Mouse (Mus musculus) hindbrain, embryonic 16.5 days (tissue): ENCODE data around the gene Fcrl5. TPM values are rescaled to one million over a fixed set of nuclear protein-coding genes. Genes with fewer than 3 reads are reported as not detected.
"Not testable (repeated sequence)": the region's sequence is repeated elsewhere in the genome, so short reads cannot be mapped to it uniquely, and the experiment has no call there.

Source experiments
- ATAC-seq: fragments of 200-750 bp; cut with Nextera tagmentation; 2 replicates; pipeline ENCODE4 v1.8.0; 2017; ENCODE audit warnings: moderate TSS enrichment, moderate library complexity
- H3K27ac ChIP-seq: fragments of 300-500 bp; sonication (generic); 2 replicates; pipeline ENCODE4 v1.5.1; 2014; ENCODE audit warnings: low read depth, mild to moderate bottlenecking, control low read depth, low read length, moderate library complexity
- H3K27me3 ChIP-seq: fragments of 300-500 bp; sonication (generic); replicated peaks from 2 replicates; pipeline ENCODE4 v1.6.1; 2014; ENCODE audit warnings: low read length; ENCODE audit not compliant: control insufficient read depth, insufficient read depth
- H3K36me3 ChIP-seq: fragments of 300-500 bp; sonication (generic); 2 replicates; pipeline ENCODE4 v1.6.1; 2014; ENCODE audit warnings: mild to moderate bottlenecking, low read length, moderate library complexity, mixed read lengths; ENCODE audit not compliant: control insufficient read depth, insufficient read depth
- H3K4me1 ChIP-seq: fragments of 300-500 bp; sonication (generic); 2 replicates; pipeline ENCODE4 v1.6.1; 2014; ENCODE audit warnings: low read depth, low read length; ENCODE audit not compliant: control insufficient read depth, insufficient read depth
- H3K4me2 ChIP-seq: fragments of 300-500 bp; sonication (generic); 2 replicates; pipeline ENCODE4 v1.6.1; 2014; ENCODE audit warnings: mild to moderate bottlenecking, low read length, control low read depth, moderate library complexity
- H3K4me3 ChIP-seq: fragments of 300-500 bp; sonication (generic); 2 replicates; pipeline ENCODE4 v1.5.1; 2014; ENCODE audit warnings: mild to moderate bottlenecking, low read length, control low read depth, moderate library complexity
- H3K9ac ChIP-seq: fragments of 300-500 bp; sonication (generic); 2 replicates; pipeline ENCODE4 v1.6.1; 2014; ENCODE audit warnings: low read depth, mild to moderate bottlenecking, control low read depth, low read length, moderate library complexity
- H3K9me3 ChIP-seq: fragments of 300-500 bp; sonication (generic); 2 replicates; pipeline ENCODE4 v1.6.1; 2014; ENCODE audit warnings: mild to moderate bottlenecking, low read length, moderate library complexity; ENCODE audit not compliant: control insufficient read depth
- whole genome bisulfite sequencing: fragments of 180-500 bp; shearing (Covaris S2); extraction: QIAGEN DNeasy Blood & Tissue Kit; methylation state at CpG from one replicate; pipeline ENCODE4 v1.1.7; 2014; 5-methylcytosine and 5-hydroxymethylcytosine counted together
- polyA plus RNA-seq: library from polyadenylated mRNA; unstranded; fragments of >200 nt; fragmentation: Nextera tagmentation; extraction: Ambion mirVana; gene quantifications from 2 replicates; pipeline ENCODE4 v1.2.1, GENCODE M21; 2015

Gene Fcrl5
- polyA plus RNA-seq, 1 experiment from 2014 or later = not detected

GRCm38 (mm10) chr3:87420645-87421044 is 14.9 kb upstream of the Fcrl5 start:
- Histone ChIP-seq H3K36me3 (no peaks in the 10 kb centered on the region), H3K4me2 (no peak overlapping the region), H3K4me3 (no peak overlapping the region), H3K4me1 (no peaks in the 10 kb centered on the region), H3K27ac (no peak overlapping the region), H3K27me3 (no peaks in the 10 kb centered on the region), H3K9ac (no peak overlapping the region), H3K9me3 (no peaks in the 10 kb centered on the region)
- no peak for ATAC-seq
- 74% methylated on average over 1 of the region's 1 CpGs for WGBS

DNA sequence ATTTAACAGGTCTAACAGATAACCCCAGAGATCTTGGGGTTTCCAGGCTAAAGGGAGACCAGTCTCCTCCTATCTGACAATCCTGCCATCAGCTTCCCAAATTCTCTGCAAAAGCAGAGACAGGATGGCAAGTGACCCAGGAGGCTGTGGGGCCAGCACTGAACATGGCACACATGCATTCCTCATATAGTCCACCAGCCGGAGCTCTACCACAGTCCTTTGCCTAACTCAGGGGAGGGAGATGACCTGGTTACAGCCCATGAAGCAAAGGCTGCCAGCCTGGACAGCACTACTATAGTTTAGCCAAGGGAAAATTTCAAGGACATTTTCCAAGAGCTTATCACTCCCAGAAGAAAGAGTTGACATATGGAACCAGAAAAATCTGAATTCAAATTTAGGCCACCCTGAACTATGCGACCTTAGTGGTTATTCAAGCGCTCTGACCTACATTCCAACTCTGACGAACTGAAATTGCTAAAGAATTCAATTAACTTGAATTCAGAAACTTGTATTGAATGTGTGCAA is 13.1 kb upstream of the Fcrl5 start:
- Histone ChIP-seq H3K4me3 (no peak overlapping the region), H3K36me3 (no peaks in the 10 kb centered on the region), H3K4me1 (no peaks in the 10 kb centered on the region), H3K4me2 (no peak overlapping the region), H3K9me3 (no peaks in the 10 kb centered on the region), H3K9ac (no peak overlapping the region), H3K27ac (no peak overlapping the region), H3K27me3 (no peaks in the 10 kb centered on the region)
- ATAC-seq = no peak
- 73% methylated on average over 4 of the region's 4 CpGs for WGBS

- H3K4me3 ChIP-seq = no peak overlapping the region
- WGBS = 75% methylated on average over 1 of the region's 1 CpGs
- no peak overlapping the region for H3K4me2 ChIP-seq
- H3K4me1 ChIP-seq = no peaks in the 10 kb centered on the region
- H3K27ac ChIP-seq = no peak overlapping the region
- H3K36me3 ChIP-seq = no peaks in the 10 kb centered on the region
- H3K9me3 ChIP-seq = no peaks in the 10 kb centered on the region
- H3K9ac ChIP-seq = no peak overlapping the region
- no peaks in the 10 kb centered on the region for H3K27me3 ChIP-seq
- ATAC-seq = no peak
Measured at GRCm38 (mm10) chr3:87440586-87440985, 5.0 kb downstream of the Fcrl5 start.

DNA sequence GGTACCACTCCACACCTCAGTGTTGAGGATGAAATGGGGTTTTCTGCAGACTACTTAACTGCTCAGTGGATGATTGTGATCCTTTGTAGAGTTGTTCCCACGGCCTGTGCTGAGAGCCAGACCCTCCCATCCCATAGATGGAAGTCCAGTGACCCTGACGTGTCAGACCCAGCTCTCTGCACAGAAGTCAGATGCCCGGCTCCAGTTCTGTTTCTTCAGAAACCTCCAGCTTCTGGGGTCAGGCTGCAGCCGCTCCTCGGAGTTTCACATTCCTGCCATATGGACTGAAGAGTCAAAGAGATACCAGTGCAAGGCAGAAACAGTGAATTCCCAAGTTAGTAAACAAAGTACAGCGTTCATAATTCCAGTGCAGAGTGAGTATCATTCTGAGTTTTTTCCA is 8.4 kb downstream of the Fcrl5 start:
- WGBS = 80% methylated on average over 6 of the region's 6 CpGs
- Histone ChIP-seq H3K9me3 (no peaks in the 10 kb centered on the region), H3K4me1 (no peaks in the 10 kb centered on the region), H3K4me2 (no peak overlapping the region), H3K4me3 (no peak overlapping the region), H3K27ac (no peak overlapping the region), H3K9ac (no peak overlapping the region), H3K27me3 (no peaks in the 10 kb centered on the region), H3K36me3 (no peaks in the 10 kb centered on the region)
- no peak for ATAC-seq

DNA sequence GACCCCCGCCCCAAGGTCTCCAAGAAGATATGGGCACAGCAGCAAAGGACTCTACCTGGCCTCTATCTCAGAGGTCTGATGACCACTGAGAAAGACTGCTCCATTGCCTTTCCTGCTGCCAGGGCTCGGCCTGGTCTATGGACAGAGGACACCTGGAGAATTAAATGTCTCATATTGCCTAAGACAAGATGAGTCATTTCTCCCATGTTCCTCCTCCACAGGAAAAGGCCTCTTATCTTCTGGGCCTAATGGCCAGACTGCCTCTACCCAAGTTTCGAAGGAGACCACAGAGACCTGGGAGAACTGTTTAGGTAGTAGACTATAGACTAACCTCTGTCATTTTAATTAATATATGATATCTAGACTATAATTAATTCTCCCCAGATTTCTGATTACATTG is 29.9 kb downstream of the Fcrl5 start:
- H3K4me2 ChIP-seq = no peak overlapping the region
- H3K9me3 ChIP-seq = 0 out of 2 replicates have a peak, but pooled peaks cover 4% of the 10 kb centered on the region
- H3K27me3 ChIP-seq = no peaks in the 10 kb centered on the region
- H3K27ac ChIP-seq = no peak overlapping the region
- no peaks in the 10 kb centered on the region for H3K4me1 ChIP-seq
- no peak for ATAC-seq
- H3K36me3 ChIP-seq = no peaks in the 10 kb centered on the region
- WGBS = 94% methylated on average over 3 of the region's 3 CpGs
- H3K4me3 ChIP-seq = no peak overlapping the region
- no peak overlapping the region for H3K9ac ChIP-seq

DNA sequence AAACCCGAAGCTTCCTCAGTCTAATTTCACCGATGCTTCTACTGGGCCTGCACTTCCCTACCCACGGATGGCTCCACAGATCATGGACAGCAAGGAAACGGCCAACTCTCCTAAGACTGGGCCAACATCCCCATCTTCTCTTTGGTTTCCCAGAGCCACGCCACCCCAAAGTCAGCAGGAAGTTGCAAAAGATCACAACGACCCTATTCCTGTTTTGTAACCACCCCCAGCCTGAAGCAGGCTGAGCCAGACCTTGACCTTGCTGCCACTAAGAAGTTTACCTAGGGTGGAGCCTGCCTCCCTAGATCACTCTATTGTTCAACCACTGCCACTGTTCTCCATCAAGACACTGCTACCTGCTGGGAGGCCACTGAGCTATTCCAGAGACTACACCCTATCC is 31.4 kb downstream of the Fcrl5 start:
- Histone ChIP-seq H3K9ac (no peak overlapping the region), H3K27me3 (no peaks in the 10 kb centered on the region), H3K36me3 (no peaks in the 10 kb centered on the region), H3K4me1 (no peaks in the 10 kb centered on the region), H3K9me3 (0 out of 2 replicates have a peak, but pooled peaks cover 4% of the 10 kb centered on the region), H3K27ac (no peak overlapping the region), H3K4me3 (no peak overlapping the region), H3K4me2 (no peak overlapping the region)
- no peak for ATAC-seq
- WGBS = 76% methylated on average over 6 of the region's 6 CpGs

GRCm38 (mm10) chr3:87467416-87467815 is 31.8 kb downstream of the Fcrl5 start:
- Histone ChIP-seq H3K4me3 (no peak overlapping the region), H3K36me3 (no peaks in the 10 kb centered on the region), H3K9me3 (0 out of 2 replicates have a peak, but pooled peaks cover 4% of the 10 kb centered on the region), H3K4me2 (no peak overlapping the region), H3K9ac (no peak overlapping the region), H3K4me1 (no peaks in the 10 kb centered on the region), H3K27ac (no peak overlapping the region), H3K27me3 (no peaks in the 10 kb centered on the region)
- WGBS = 83% methylated on average over 9 of the region's 9 CpGs
- no peak for ATAC-seq

DNA sequence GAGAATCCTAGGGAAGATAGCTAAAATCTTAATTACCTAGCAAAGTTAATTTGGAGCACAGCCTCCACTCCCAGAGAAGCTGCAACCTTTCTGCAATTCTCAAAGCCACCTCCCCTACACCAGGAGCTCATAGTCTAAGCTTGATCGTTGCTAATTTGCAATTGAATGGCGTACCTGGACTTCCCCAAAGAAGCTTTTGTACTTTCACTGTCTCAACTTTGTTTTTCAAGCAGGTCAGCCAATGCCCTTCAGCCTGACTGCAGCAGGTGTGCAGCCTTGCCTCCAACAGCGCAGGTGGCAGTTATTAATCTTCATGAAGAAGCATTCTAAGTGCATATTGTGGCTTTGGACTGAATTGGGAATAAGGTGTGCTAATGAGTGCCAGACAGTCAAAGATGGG is 42.4 kb downstream of the Fcrl5 start:
- not testable (repeated sequence) for ATAC-seq, H3K9me3 ChIP-seq, H3K27ac ChIP-seq, H3K4me1 ChIP-seq, H3K4me2 ChIP-seq, H3K4me3 ChIP-seq, H3K36me3 ChIP-seq, H3K9ac ChIP-seq, H3K27me3 ChIP-seq
- WGBS = 82% methylated on average over 3 of the region's 3 CpGs

DNA sequence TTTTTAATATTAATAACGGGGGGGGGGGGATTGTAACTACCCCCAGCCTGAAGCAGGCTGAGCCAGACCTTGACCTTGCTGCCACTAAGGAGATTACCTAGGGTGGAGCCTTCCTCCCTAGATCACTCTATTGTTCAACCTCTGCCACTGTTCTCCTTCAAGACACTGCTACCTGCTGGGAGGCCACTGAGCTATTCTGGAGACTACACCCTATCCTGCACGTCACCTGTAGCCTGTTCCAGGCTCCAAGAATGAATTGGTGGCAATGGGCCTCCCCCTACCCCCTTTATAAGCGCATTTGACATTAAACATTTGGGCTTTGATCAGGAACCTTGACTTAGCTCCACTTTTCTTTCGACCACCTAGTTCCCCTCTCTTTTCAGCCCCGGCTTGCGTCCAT is 43.0 kb downstream of the Fcrl5 start:
- H3K9me3 ChIP-seq, H3K4me1 ChIP-seq, H3K4me2 ChIP-seq, H3K4me3 ChIP-seq, H3K36me3 ChIP-seq, H3K27ac ChIP-seq, H3K9ac ChIP-seq, H3K27me3 ChIP-seq, ATAC-seq: not testable (repeated sequence)
- 90% methylated on average over 6 of the region's 6 CpGs for WGBS

DNA sequence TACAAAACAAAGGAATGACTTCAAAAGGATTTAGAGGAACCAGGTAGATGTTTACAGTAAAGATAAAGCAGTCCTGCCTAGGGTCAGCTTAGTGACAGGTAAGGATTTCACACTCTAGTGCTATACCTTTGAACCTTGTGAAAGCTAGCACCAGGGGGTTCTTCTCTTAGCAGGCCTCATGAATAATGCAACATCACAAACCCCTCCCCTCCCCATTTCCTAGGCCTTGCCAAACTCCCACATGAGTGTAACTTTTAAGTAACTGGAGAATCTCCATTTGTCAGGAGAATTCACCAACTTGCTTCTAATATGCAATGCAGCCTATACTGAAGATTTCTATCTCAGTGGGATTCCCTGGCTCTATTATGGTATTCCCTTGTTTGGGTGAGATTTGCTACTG is 43.7 kb downstream of the Fcrl5 start:
- not testable (repeated sequence) for ATAC-seq, H3K27ac ChIP-seq, H3K36me3 ChIP-seq, H3K4me1 ChIP-seq, H3K4me3 ChIP-seq, H3K9ac ChIP-seq, H3K9me3 ChIP-seq, H3K4me2 ChIP-seq, H3K27me3 ChIP-seq
